Mouse (Mus musculus) kidney, adult 18-20 months (tissue): ENCODE measurements around the gene Tmem33.

ENCODE experiments used
- DNase-seq: peaks from one replicate; pipeline ENCODE4 v3.0.0; 2021

Tmem33 gene

GRCm38 (mm10) chr5:67260531-67261371 lies at the start of gene Tmem33:
Gene Tmem33 (plus strand): TSS chr5:67260565.
- DNase-seq: peak; percentile 94

- DNase-seq: no peak
Observed at GRCm38 (mm10) chr5:67213168-67213567, 47.2 kb upstream of the Tmem33 start.

GRCm38 (mm10) chr5:67215121-67216030 lies 45.0 kb upstream of the Tmem33 start:
- no peak for DNase-seq

GRCm38 (mm10) chr5:67216031-67216778 lies 44.2 kb upstream of the Tmem33 start:
- no peak for DNase-seq

- no peak for DNase-seq
Observed at GRCm38 (mm10) chr5:67216779-67217095, 43.6 kb upstream of the Tmem33 start.

- no peak for DNase-seq
Observed at GRCm38 (mm10) chr5:67221901-67222300, 38.5 kb upstream of the Tmem33 start.

GRCm38 (mm10) chr5:67222440-67223390 lies 37.6 kb upstream of the Tmem33 start:
- DNase-seq: peak; percentile 48

- no peak for DNase-seq
Observed at GRCm38 (mm10) chr5:67223391-67224121, 36.8 kb upstream of the Tmem33 start.

- DNase-seq: no peak
Observed at GRCm38 (mm10) chr5:67224122-67224502, 36.3 kb upstream of the Tmem33 start.

- DNase-seq: no peak
Observed at GRCm38 (mm10) chr5:67225758-67226157, 34.6 kb upstream of the Tmem33 start.

- no peak for DNase-seq
Observed at GRCm38 (mm10) chr5:67227261-67227660, 33.1 kb upstream of the Tmem33 start.

GRCm38 (mm10) chr5:67227682-67228444 lies 32.5 kb upstream of the Tmem33 start:
- DNase-seq: no peak

- no peak for DNase-seq
Observed at GRCm38 (mm10) chr5:67234682-67235081, 25.7 kb upstream of the Tmem33 start.

- DNase-seq: no peak
Observed at GRCm38 (mm10) chr5:67235462-67235861, 24.9 kb upstream of the Tmem33 start.

GRCm38 (mm10) chr5:67236601-67237000 lies 23.8 kb upstream of the Tmem33 start:
- no peak for DNase-seq

- DNase-seq: no peak
Observed at GRCm38 (mm10) chr5:67238303-67238702, 22.1 kb upstream of the Tmem33 start.

- DNase-seq: no peak
Observed at GRCm38 (mm10) chr5:67241713-67242112, 18.7 kb upstream of the Tmem33 start.

GRCm38 (mm10) chr5:67243231-67243630 lies 17.1 kb upstream of the Tmem33 start:
- DNase-seq: no peak

- no peak for DNase-seq
Observed at GRCm38 (mm10) chr5:67252261-67252660, 8.1 kb upstream of the Tmem33 start.

- no peak for DNase-seq
Observed at GRCm38 (mm10) chr5:67255664-67256063, 4.7 kb upstream of the Tmem33 start.
